In genomic region chr6:39230664-39231063, GRCm38 (mm10) we compare ENCODE assay signal across 17 mouse cellular contexts. TPM values are rescaled to one million over a fixed set of nuclear protein-coding genes. Genes with fewer than 3 reads are reported as not detected.
DNase-seq lines count a peak whose midpoint lies in the region; TF ChIP-seq lines count a peak whose summit lies in the region.
"Had no signal": no experiment of that assay in that cellular context is flagged by ENCODE, and none has a peak within 500 bp of the region (broad histone marks: within the 10 kb centered on the region; RNA-seq: fewer than 3 reads in every experiment).

No protein-coding gene starts in this region.

- 94% methylated on average over 8 of the region's 8 CpGs for WGBS in kidney, adult 2 months

- H3K27me3 ChIP-seq in kidney, adult 2 months (replicated peaks; ENCODE audit: control insufficient read depth, insufficient read depth, low read length): no peaks in the 10 kb centered on the region
- H3K27me3 ChIP-seq: limb, embryonic 13.5 days had no signal

- no peak overlapping the region for H3K27ac ChIP-seq in kidney, adult 2 months (ENCODE audit: insufficient read depth, low read depth, low read length)
- H3K27ac ChIP-seq: embryonic facial prominence, embryonic 10.5 days; hindbrain, embryonic 13.5 days; limb, embryonic 13.5 days had no signal

- no peaks in the 10 kb centered on the region for H3K4me1 ChIP-seq in kidney, adult 2 months (ENCODE audit: control insufficient read depth, insufficient read depth, low read length)

- no peak overlapping the region for H3K4me3 ChIP-seq in kidney, adult 2 months (ENCODE audit: insufficient read depth, low read depth, low read length)
- H3K4me3 ChIP-seq: embryonic facial prominence, embryonic 10.5 days; hindbrain, embryonic 13.5 days; limb, embryonic 13.5 days; myocyte had no signal

- peak; percentile 26 for DNase-seq in kidney, adult 2 months
- DNase-seq in kidney, postnatal 36 days: no peak
- peak; percentile 80 for DNase-seq in 416B (ENCODE audit: low read depth)
- peak; percentile 31 for DNase-seq in c-Kit-positive CD71-negative TER-119-negative erythroid progenitor cells, embryonic 14.5 days (ENCODE audit: low read depth)
- peak; percentile 41 to 60 for DNase-seq in lung, postnatal 4 days
- no peak for DNase-seq in cerebellum, postnatal 10 days
- DNase-seq in cerebellum, postnatal 25 days: no peak
- DNase-seq in heart, postnatal 14 days: no peak
- DNase-seq: adrenal gland, postnatal 25 days; cerebellum, adult 18-20 months; gastrocnemius, postnatal 36 days; kidney, postnatal 4 days; right cerebral cortex, postnatal 4 days had no signal

- no peaks in the 10 kb centered on the region for H3K36me3 ChIP-seq in kidney, adult 2 months (ENCODE audit: control insufficient read depth, insufficient read depth, low read length)
- H3K36me3 ChIP-seq: embryonic facial prominence, embryonic 10.5 days; hindbrain, embryonic 13.5 days; limb, embryonic 13.5 days had no signal

- TF ChIP-seq POLR2A in kidney, adult 2 months (IDR thresholded peaks at IDR 0.05; ENCODE audit: low read depth, low read length): no peak

- TF ChIP-seq CTCF in kidney, adult 2 months (conservative IDR thresholded peaks at IDR 0.05; ENCODE audit: insufficient read depth, insufficient read length, low read depth, low read length): no peak

- intact Hi-C loops in heart, postnatal 14 days (cut with DNase I): no loop called here

RNA-seq across cellular contexts. Expression of gene Kdm7a, which starts 24.1 kb away (rescaled TPM):
- polyA plus RNA-seq in kidney, adult 2 months (2012; rRNA removed): 2.3 and 2.8 TPM in 2 replicates
- total RNA-seq in heart, postnatal 14 days (2021): 10 to 100 TPM; 20.2 to 21.9 TPM

Comparison
In these comparisons a context has a peak if more than half of its experiments do, and no peak if none do; other contexts are left out.
1. DNase-seq: peak in kidney, adult 2 months (single experiment), 416B (single experiment), c-Kit-positive CD71-negative TER-119-negative erythroid progenitor cells, embryonic 14.5 days (single experiment) and lung, postnatal 4 days (2 of 2); none in kidney, postnatal 36 days (0 of 2), cerebellum, postnatal 10 days (0 of 2), cerebellum, postnatal 25 days (0 of 2) and heart, postnatal 14 days (0 of 2).